In the genomic region with DNA sequence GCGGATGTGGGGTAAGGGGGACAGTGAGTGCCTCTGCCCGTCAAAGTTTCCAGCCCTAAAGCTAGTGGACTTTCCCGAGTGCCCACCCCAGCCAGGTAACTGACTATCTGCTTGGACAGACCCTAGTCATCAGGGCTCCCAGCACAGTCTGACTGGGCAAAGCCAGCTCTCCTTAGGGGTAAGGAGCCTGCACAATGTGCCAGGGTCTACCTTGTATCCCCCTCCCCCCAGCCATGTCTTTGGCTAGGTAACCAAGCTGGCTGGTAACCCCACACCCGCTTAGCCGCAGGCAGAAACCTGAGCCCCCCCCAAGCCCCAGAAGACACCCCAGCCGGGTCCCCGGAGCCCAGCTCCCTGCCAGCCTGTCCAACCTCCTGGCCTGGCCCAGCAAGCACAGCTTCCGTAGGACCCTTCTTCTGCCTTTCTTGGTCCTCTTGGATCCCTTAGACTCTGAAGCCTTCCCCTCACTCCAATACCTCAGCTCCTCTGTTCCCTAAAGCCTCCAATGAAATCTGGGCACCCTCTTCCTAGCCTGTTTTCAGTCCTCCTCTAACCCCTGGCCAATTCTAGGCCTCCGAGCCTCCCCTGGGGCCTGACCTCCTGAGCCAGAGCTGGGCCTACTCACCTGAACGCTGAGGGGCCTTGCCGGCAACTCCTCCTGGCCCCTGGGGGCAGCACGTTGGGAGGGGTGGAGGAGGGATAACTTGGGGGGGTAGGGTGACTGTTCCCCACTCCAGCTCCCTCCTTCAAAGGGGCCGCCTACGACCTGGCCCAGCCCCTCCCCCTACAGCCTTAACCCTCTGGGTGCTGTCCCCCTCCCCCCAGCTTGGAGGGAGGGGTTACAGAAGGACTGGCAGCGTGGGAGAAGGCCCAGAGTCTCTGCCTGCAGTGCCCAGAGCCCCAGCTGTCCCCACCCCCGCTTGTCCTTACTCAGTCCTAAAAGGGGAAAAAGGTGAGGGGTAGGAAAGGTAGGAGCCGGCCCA, we compare ENCODE assay signal across 10 mouse cellular contexts. TPM values are rescaled to one million over a fixed set of nuclear protein-coding genes. Genes with fewer than 3 reads are reported as not detected.
A peak's percentile ranks its signal among the peaks of the same experiment; 100 is the strongest.
DNase-seq lines count a peak whose midpoint lies in the region; ATAC-seq and TF ChIP-seq lines count a peak whose summit lies in the region.
"Had no signal": no experiment of that assay in that cellular context is flagged by ENCODE, and none has a peak within 500 bp of the region (broad histone marks: within the 10 kb centered on the region; RNA-seq: fewer than 3 reads in every experiment).

No protein-coding gene starts in this region.

- DNase-seq in cerebellum, adult 11-12 months, result peak; percentile 62
- no peak for DNase-seq in cerebellum, postnatal 36 days
- DNase-seq in lung, embryonic 14.5 days, result no peak
- no peak for DNase-seq in lung, postnatal 25 days (ENCODE audit: low spot score)
- peak; percentile 37 to 46 for DNase-seq in spleen, postnatal 36 days (ENCODE audit: low spot score in 2 of 2)
- no peak for DNase-seq in layer of hippocampus, postnatal 10 days (ENCODE audit: low spot score in 2 of 2)
- DNase-seq: B cell, adult 2 months had no signal

- H3K9me3 ChIP-seq in lung, embryonic 14.5 days (ENCODE audit: low read depth, low read length), result no peaks in the 10 kb centered on the region
- H3K9me3 ChIP-seq in embryonic facial prominence, embryonic 15.5 days (replicated peaks), result no peaks in the 10 kb centered on the region
- H3K9me3 ChIP-seq: heart, embryonic 13.5 days had no signal

- peaks cover 3% of the 10 kb centered on the region; the same call in 1 of the 2 replicates for H3K4me1 ChIP-seq in lung, embryonic 14.5 days (ENCODE audit: insufficient read depth)
- peaks cover 68% of the 10 kb centered on the region for H3K4me1 ChIP-seq in embryonic facial prominence, embryonic 15.5 days

- no peaks in the 10 kb centered on the region for H3K27me3 ChIP-seq in lung, embryonic 14.5 days (ENCODE audit: insufficient read depth, low read length)
- no peaks in the 10 kb centered on the region for H3K27me3 ChIP-seq in embryonic facial prominence, embryonic 15.5 days
- H3K27me3 ChIP-seq: heart, embryonic 13.5 days had no signal

- no peaks in the 10 kb centered on the region for H3K36me3 ChIP-seq in lung, embryonic 14.5 days (ENCODE audit: insufficient read depth)
- no peaks in the 10 kb centered on the region for H3K36me3 ChIP-seq in embryonic facial prominence, embryonic 15.5 days
- H3K36me3 ChIP-seq: heart, embryonic 13.5 days had no signal

- 55% methylated on average over 17 of the region's 17 CpGs for WGBS in lung, embryonic 14.5 days
- WGBS in embryonic facial prominence, embryonic 15.5 days, result 38% methylated on average over 17 of the region's 17 CpGs

- no peak for TF ChIP-seq CTCF in lung, embryonic 14.5 days (IDR thresholded peaks at IDR 0.05; ENCODE audit: low read depth)

- H3K4me3 ChIP-seq in lung, embryonic 14.5 days (ENCODE audit: low read depth, low read length), result no peak overlapping the region
- H3K4me3 ChIP-seq in embryonic facial prominence, embryonic 15.5 days (replicated peaks), result peak overlapping the region; percentile 19
- H3K4me3 ChIP-seq: heart, embryonic 13.5 days had no signal

- peak overlapping the region; percentile 13; the same call in 1 of the 2 replicates for H3K4me2 ChIP-seq in lung, embryonic 14.5 days
- peak overlapping the region; percentile 27 for H3K4me2 ChIP-seq in embryonic facial prominence, embryonic 15.5 days (replicated peaks)
- H3K4me2 ChIP-seq: heart, embryonic 13.5 days had no signal

- H3K9ac ChIP-seq in lung, embryonic 14.5 days, result no peak overlapping the region; the same call in 1 of the 2 replicates
- H3K9ac ChIP-seq in embryonic facial prominence, embryonic 15.5 days, result peak overlapping the region; percentile 3; the same call in 1 of the 2 replicates
- H3K9ac ChIP-seq: heart, embryonic 13.5 days had no signal

- no peak overlapping the region for H3K27ac ChIP-seq in lung, embryonic 14.5 days (ENCODE audit: low read depth)
- peak overlapping the region; percentile 74; the same call in 1 of the 2 replicates for H3K27ac ChIP-seq in embryonic facial prominence, embryonic 15.5 days (replicated peaks)
- H3K27ac ChIP-seq: heart, embryonic 13.5 days had no signal

- ATAC-seq in lung, embryonic 14.5 days (ENCODE audit: insufficient read depth), result no peak
- no peak for ATAC-seq in embryonic facial prominence, embryonic 15.5 days (ENCODE audit: insufficient number of reproducible peaks, low FRiP score, low TSS enrichment, low read depth)
- no peak for ATAC-seq in activated CD4-positive, CD25-positive, alpha-beta regulatory T cell, adult 4 months

RNA-seq across cellular contexts. Expression of gene Zbtb7b, which starts 7.8 kb away (rescaled TPM):
- 1.6 and 1.7 TPM in 2 replicates for polyA plus RNA-seq in lung, embryonic 14.5 days (2014; fragmentation: Nextera tagmentation; extraction: Ambion mirVana)
- polyA plus RNA-seq in embryonic facial prominence, embryonic 15.5 days (2015; fragmentation: Nextera tagmentation; extraction: Ambion mirVana), result 8.2 and 9.0 TPM in 2 replicates
- 1 to 10 TPM; 6.6 to 8.7 TPM for total RNA-seq in layer of hippocampus, postnatal 10 days (2021)
- polyA plus RNA-seq in activated CD4-positive, CD25-positive, alpha-beta regulatory T cell, adult 4 months (2017; shearing (Covaris generic)), result 10 to 100 TPM; 13.2 to 16.5 TPM

RNA-seq across cellular contexts. Expression of gene Lenep, which starts 15.9 kb away (rescaled TPM):
- polyA plus RNA-seq in lung, embryonic 14.5 days (2014; fragmentation: Nextera tagmentation; extraction: Ambion mirVana), result 0.19 and 0.33 TPM in 2 replicates
- 0.25 and 0.91 TPM in 2 replicates for polyA plus RNA-seq in embryonic facial prominence, embryonic 15.5 days (2015; fragmentation: Nextera tagmentation; extraction: Ambion mirVana)
- total RNA-seq in layer of hippocampus, postnatal 10 days (2021), result 1 to 10 TPM in 1 of 2 experiments, not detected in 1; 3.5 TPM
- 1 to 10 TPM in 1 of 2 experiments, not detected in 1; 2.4 TPM for polyA plus RNA-seq in activated CD4-positive, CD25-positive, alpha-beta regulatory T cell, adult 4 months (2017; shearing (Covaris generic))
- polyA plus RNA-seq: heart, embryonic 13.5 days had no signal

RNA-seq across cellular contexts. Expression of gene Dcst1, which starts 21.7 kb away (rescaled TPM):
- 0.11 TPM in 1 of 2 replicates, not detected in the other for polyA plus RNA-seq in lung, embryonic 14.5 days (2014; fragmentation: Nextera tagmentation; extraction: Ambion mirVana)
- 0.46 and 0.64 TPM in 2 replicates for polyA plus RNA-seq in embryonic facial prominence, embryonic 15.5 days (2015; fragmentation: Nextera tagmentation; extraction: Ambion mirVana)
- under 1 TPM in 1 of 2 experiments, not detected in 1; 0.59 TPM for total RNA-seq in layer of hippocampus, postnatal 10 days (2021)
- under 1 TPM; 0.54 to 0.79 TPM for polyA plus RNA-seq in activated CD4-positive, CD25-positive, alpha-beta regulatory T cell, adult 4 months (2017; shearing (Covaris generic))

RNA-seq across cellular contexts. Expression of gene Flad1, which starts 24.9 kb away (rescaled TPM):
- 18.1 and 18.2 TPM in 2 replicates for polyA plus RNA-seq in lung, embryonic 14.5 days (2014; fragmentation: Nextera tagmentation; extraction: Ambion mirVana)
- polyA plus RNA-seq in embryonic facial prominence, embryonic 15.5 days (2015; fragmentation: Nextera tagmentation; extraction: Ambion mirVana), result 28.5 and 34.6 TPM in 2 replicates
- total RNA-seq in layer of hippocampus, postnatal 10 days (2021), result 10 to 100 TPM; 28.8 to 33.6 TPM
- polyA plus RNA-seq in activated CD4-positive, CD25-positive, alpha-beta regulatory T cell, adult 4 months (2017; shearing (Covaris generic)), result 10 to 100 TPM; 37.7 to 45.7 TPM

RNA-seq across cellular contexts. Expression of gene Dcst2, which starts 25.0 kb away (rescaled TPM):
- 0.17 TPM in 1 of 2 replicates, not detected in the other for polyA plus RNA-seq in lung, embryonic 14.5 days (2014; fragmentation: Nextera tagmentation; extraction: Ambion mirVana)
- polyA plus RNA-seq in embryonic facial prominence, embryonic 15.5 days (2015; fragmentation: Nextera tagmentation; extraction: Ambion mirVana), result 0.13 and 0.21 TPM in 2 replicates
- total RNA-seq in layer of hippocampus, postnatal 10 days (2021), result under 1 TPM; 0.51 to 0.71 TPM
- polyA plus RNA-seq in activated CD4-positive, CD25-positive, alpha-beta regulatory T cell, adult 4 months (2017; shearing (Covaris generic)), result under 1 TPM in 1 of 2 experiments, not detected in 1; 0.15 TPM
- polyA plus RNA-seq: heart, embryonic 13.5 days had no signal

Comparison
In these comparisons a context has a peak if more than half of its experiments do, and no peak if none do; other contexts are left out.
1. DNase-seq: peak in cerebellum, adult 11-12 months (single experiment) and spleen, postnatal 36 days (2 of 2); none in cerebellum, postnatal 36 days (0 of 2), lung, embryonic 14.5 days (single experiment), lung, postnatal 25 days (single experiment) and layer of hippocampus, postnatal 10 days (0 of 2).